Mouse (Mus musculus): ENCODE measurements around the gene Nfyc. TPM values are rescaled to one million over a fixed set of nuclear protein-coding genes. Genes with fewer than 3 reads are reported as not detected.

Gene Nfyc
- total RNA-seq, 1 experiment, result 62.0 TPM

GRCm38 (mm10) chr4:120800691-120801090, 30.7 kb downstream of the Nfyc start:
- Histone ChIP-seq H3K36me3 (ENCODE audit: control insufficient read depth, insufficient read depth, low read length, poor library complexity, severe bottlenecking) (no peaks in the 10 kb centered on the region), H3K4me1 (ENCODE audit: control insufficient read depth in 2 of 2, insufficient read depth in 2 of 2, low read length in 2 of 2, poor library complexity in 1 of 2) (peaks cover 0 to 2% of the 10 kb centered on the region in 2 experiments; a peak in 2 of 4 replicates), H3K9ac (ENCODE audit: insufficient read depth, low read depth, low read length, poor library complexity, severe bottlenecking) (no peak overlapping the region), H3K4me3 (ENCODE audit: insufficient read depth in 1 of 2, low read depth in 1 of 2, low read length in 2 of 2, poor library complexity in 1 of 2, severe bottlenecking in 1 of 2) (no peak overlapping the region), H3K27ac (ENCODE audit: insufficient read depth, low read depth, low read length, poor library complexity, severe bottlenecking) (no peak overlapping the region), H3K9me3 (ENCODE audit: control insufficient read depth, insufficient read depth, low read depth, low read length) (no peaks in the 10 kb centered on the region)
- TF ChIP-seq CHD2 (IDR thresholded peaks at IDR 0.05; ENCODE audit: low read depth, low read length), result no peak
- no peak for TF ChIP-seq ZNF384 (IDR thresholded peaks at IDR 0.05; ENCODE audit: low read depth, low read length)
- no peak for TF ChIP-seq ZC3H11A (IDR thresholded peaks at IDR 0.05; ENCODE audit: borderline replicate concordance, low read depth, low read length)
- TF ChIP-seq MAFK (IDR thresholded peaks at IDR 0.05; ENCODE audit: insufficient read depth, low read depth, low read length), result no peak
- no peak for TF ChIP-seq HCFC1 (IDR thresholded peaks at IDR 0.05; ENCODE audit: borderline replicate concordance, insufficient read depth, low read length)
- in situ Hi-C loops (cut with MboI; ENCODE audit: low sequenced_read_pairs in 2 of 2, unreplicated experiment in 2 of 2), result no loop called here
- DNase-seq (ENCODE audit: low read depth, low spot score), result no peak

- in situ Hi-C loops (cut with MboI; ENCODE audit: low sequenced_read_pairs in 2 of 2, unreplicated experiment in 2 of 2), result no loop called here
- no peak overlapping the region for H3K4me3 ChIP-seq (ENCODE audit: insufficient read depth in 1 of 2, low read depth in 1 of 2, low read length in 2 of 2, poor library complexity in 1 of 2, severe bottlenecking in 1 of 2)
Observed at GRCm38 (mm10) chr4:120799680-120800166, 31.6 kb downstream of the Nfyc start.

GRCm38 (mm10) chr4:120797985-120798725, 33.2 kb downstream of the Nfyc start:
- Histone ChIP-seq H3K4me1 (ENCODE audit: control insufficient read depth in 2 of 2, insufficient read depth in 2 of 2, low read length in 2 of 2, poor library complexity in 1 of 2) (peaks cover 2 to 4% of the 10 kb centered on the region in 2 experiments; a peak in 3 of 4 replicates), H3K9me3 (ENCODE audit: control insufficient read depth, insufficient read depth, low read depth, low read length) (no peaks in the 10 kb centered on the region), H3K27ac (ENCODE audit: insufficient read depth, low read depth, low read length, poor library complexity, severe bottlenecking) (no peak overlapping the region), H3K36me3 (ENCODE audit: control insufficient read depth, insufficient read depth, low read length, poor library complexity, severe bottlenecking) (no peaks in the 10 kb centered on the region), H3K4me3 (ENCODE audit: insufficient read depth in 1 of 2, low read depth in 1 of 2, low read length in 2 of 2, poor library complexity in 1 of 2, severe bottlenecking in 1 of 2) (no peak overlapping the region), H3K9ac (ENCODE audit: insufficient read depth, low read depth, low read length, poor library complexity, severe bottlenecking) (no peak overlapping the region)
- no peak for DNase-seq (ENCODE audit: low read depth, low spot score)
- TF ChIP-seq ZC3H11A (IDR thresholded peaks at IDR 0.05; ENCODE audit: borderline replicate concordance, low read depth, low read length), result no peak
- 0 out of 2 replicates have a peak, but pooled peaks have one; percentile 42 for TF ChIP-seq ZNF384 (IDR thresholded peaks at IDR 0.05; ENCODE audit: low read depth, low read length)
- in situ Hi-C loops (cut with MboI; ENCODE audit: low sequenced_read_pairs in 2 of 2, unreplicated experiment in 2 of 2), result no loop called here

More at GRCm38 (mm10) chr4:120799680-120800166, 31.6 kb downstream of the Nfyc start:
- Histone ChIP-seq H3K27ac (ENCODE audit: insufficient read depth, low read depth, low read length, poor library complexity, severe bottlenecking) (no peak overlapping the region), H3K4me1 (ENCODE audit: control insufficient read depth in 2 of 2, insufficient read depth in 2 of 2, low read length in 2 of 2, poor library complexity in 1 of 2) (peaks cover 0 to 2% of the 10 kb centered on the region in 2 experiments; a peak in 2 of 4 replicates), H3K9me3 (ENCODE audit: control insufficient read depth, insufficient read depth, low read depth, low read length) (no peaks in the 10 kb centered on the region), H3K36me3 (ENCODE audit: control insufficient read depth, insufficient read depth, low read length, poor library complexity, severe bottlenecking) (no peaks in the 10 kb centered on the region), H3K9ac (ENCODE audit: insufficient read depth, low read depth, low read length, poor library complexity, severe bottlenecking) (no peak overlapping the region)
- DNase-seq (ENCODE audit: low read depth, low spot score), result no peak
- TF ChIP-seq ZNF384 (IDR thresholded peaks at IDR 0.05; ENCODE audit: low read depth, low read length) (no peak), HCFC1 (IDR thresholded peaks at IDR 0.05; ENCODE audit: borderline replicate concordance, insufficient read depth, low read length) (no peak), CHD2 (IDR thresholded peaks at IDR 0.05; ENCODE audit: low read depth, low read length) (no peak), MAFK (IDR thresholded peaks at IDR 0.05; ENCODE audit: insufficient read depth, low read depth, low read length) (no peak), ZC3H11A (IDR thresholded peaks at IDR 0.05; ENCODE audit: borderline replicate concordance, low read depth, low read length) (no peak)

- Histone ChIP-seq H3K4me3 (ENCODE audit: insufficient read depth in 1 of 2, low read depth in 1 of 2, low read length in 2 of 2, poor library complexity in 1 of 2, severe bottlenecking in 1 of 2) (no peak overlapping the region), H3K36me3 (ENCODE audit: control insufficient read depth, insufficient read depth, low read length, poor library complexity, severe bottlenecking) (no peaks in the 10 kb centered on the region), H3K9ac (ENCODE audit: insufficient read depth, low read depth, low read length, poor library complexity, severe bottlenecking) (no peak overlapping the region), H3K27ac (ENCODE audit: insufficient read depth, low read depth, low read length, poor library complexity, severe bottlenecking) (peak overlapping the region; percentile 22; the same call in 1 of the 2 replicates), H3K4me1 (ENCODE audit: control insufficient read depth in 2 of 2, insufficient read depth in 2 of 2, low read length in 2 of 2, poor library complexity in 1 of 2) (peaks cover 2 to 4% of the 10 kb centered on the region in 2 experiments; a peak in 3 of 4 replicates), H3K9me3 (ENCODE audit: control insufficient read depth, insufficient read depth, low read depth, low read length) (no peaks in the 10 kb centered on the region)
- no peak for DNase-seq (ENCODE audit: low read depth, low spot score)
- in situ Hi-C loops (cut with MboI; ENCODE audit: low sequenced_read_pairs in 2 of 2, unreplicated experiment in 2 of 2), result no loop called here
- no peak for TF ChIP-seq ZC3H11A (IDR thresholded peaks at IDR 0.05; ENCODE audit: borderline replicate concordance, low read depth, low read length)
- TF ChIP-seq CHD2 (IDR thresholded peaks at IDR 0.05; ENCODE audit: low read depth, low read length), result no peak
- TF ChIP-seq ZNF384 (IDR thresholded peaks at IDR 0.05; ENCODE audit: low read depth, low read length), result no peak
- no peak for TF ChIP-seq MAFK (IDR thresholded peaks at IDR 0.05; ENCODE audit: insufficient read depth, low read depth, low read length)
- TF ChIP-seq HCFC1 (IDR thresholded peaks at IDR 0.05; ENCODE audit: borderline replicate concordance, insufficient read depth, low read length), result no peak
Observed at GRCm38 (mm10) chr4:120796687-120797086, 34.7 kb downstream of the Nfyc start.

Data from ES-E14 (cell line).